In genomic region chr5:113504654-113505053, GRCm38 (mm10) we compare ENCODE assay signal across 11 mouse cellular contexts. TPM values are rescaled to one million over a fixed set of nuclear protein-coding genes. Genes with fewer than 3 reads are reported as not detected.
DNase-seq lines count a peak whose midpoint lies in the region; ATAC-seq lines count a peak whose summit lies in the region.
"Had no signal": no experiment of that assay in that cellular context is flagged by ENCODE, and none has a peak within 500 bp of the region (broad histone marks: within the 10 kb centered on the region; RNA-seq: fewer than 3 reads in every experiment).

No protein-coding gene starts in this region.

- no peaks in the 10 kb centered on the region for H3K36me3 ChIP-seq in heart, embryonic 10.5 days
- no peaks in the 10 kb centered on the region for H3K36me3 ChIP-seq in heart, embryonic 11.5 days (ENCODE audit: control insufficient read depth, insufficient read depth, low read length)
- H3K36me3 ChIP-seq in embryonic facial prominence, embryonic 12.5 days: no peaks in the 10 kb centered on the region
- no peaks in the 10 kb centered on the region for H3K36me3 ChIP-seq in hindbrain, embryonic 14.5 days (replicated peaks; ENCODE audit: control insufficient read depth, insufficient read depth)
- no peaks in the 10 kb centered on the region for H3K36me3 ChIP-seq in neural tube, embryonic 14.5 days (ENCODE audit: control insufficient read depth, insufficient read depth, low read length)
- H3K36me3 ChIP-seq: heart, embryonic 15.5 days; liver, embryonic 12.5 days had no signal

- peak overlapping the region; percentile 37 for H3K27ac ChIP-seq in heart, embryonic 10.5 days
- no peak overlapping the region for H3K27ac ChIP-seq in heart, embryonic 11.5 days (ENCODE audit: low read depth, low read length)
- peak overlapping the region; percentile 64 for H3K27ac ChIP-seq in embryonic facial prominence, embryonic 12.5 days
- peak overlapping the region; percentile 62 for H3K27ac ChIP-seq in hindbrain, embryonic 14.5 days
- H3K27ac ChIP-seq in neural tube, embryonic 14.5 days (ENCODE audit: low read depth, low read length): peak overlapping the region; percentile 67; the same call in 1 of the 2 replicates
- H3K27ac ChIP-seq: heart, embryonic 15.5 days; kidney, postnatal 0 days; liver, embryonic 12.5 days had no signal

- peaks cover 58% of the 10 kb centered on the region for H3K4me1 ChIP-seq in heart, embryonic 10.5 days
- peaks cover 21% of the 10 kb centered on the region; the same call in 1 of the 2 replicates for H3K4me1 ChIP-seq in heart, embryonic 11.5 days (ENCODE audit: control insufficient read depth, insufficient read depth, low read length)
- peaks cover 28% of the 10 kb centered on the region for H3K4me1 ChIP-seq in embryonic facial prominence, embryonic 12.5 days
- H3K4me1 ChIP-seq in hindbrain, embryonic 14.5 days (replicated peaks; ENCODE audit: control insufficient read depth, insufficient read depth, low read length): peaks cover 25% of the 10 kb centered on the region
- peaks cover 13% of the 10 kb centered on the region; the same call in 1 of the 2 replicates for H3K4me1 ChIP-seq in neural tube, embryonic 14.5 days (ENCODE audit: control insufficient read depth, insufficient read depth, low read length)
- H3K4me1 ChIP-seq: liver, embryonic 12.5 days had no signal

- H3K4me2 ChIP-seq in heart, embryonic 11.5 days: no peak overlapping the region
- H3K4me2 ChIP-seq in embryonic facial prominence, embryonic 12.5 days (replicated peaks): no peak overlapping the region
- no peak overlapping the region for H3K4me2 ChIP-seq in hindbrain, embryonic 14.5 days (replicated peaks)
- H3K4me2 ChIP-seq in neural tube, embryonic 14.5 days (ENCODE audit: low read depth, low read length): no peak overlapping the region
- H3K4me2 ChIP-seq: heart, embryonic 15.5 days; liver, embryonic 12.5 days had no signal

- peaks cover 6% of the 10 kb centered on the region; the same call in 1 of the 2 replicates for H3K27me3 ChIP-seq in heart, embryonic 10.5 days (ENCODE audit: insufficient read depth, poor library complexity, severe bottlenecking)
- no peaks in the 10 kb centered on the region; the same call in 1 of the 2 replicates for H3K27me3 ChIP-seq in heart, embryonic 11.5 days (ENCODE audit: control insufficient read depth, insufficient read depth, low read length)
- H3K27me3 ChIP-seq in embryonic facial prominence, embryonic 12.5 days: peaks cover 4% of the 10 kb centered on the region; the same call in 1 of the 2 replicates
- no peaks in the 10 kb centered on the region for H3K27me3 ChIP-seq in hindbrain, embryonic 14.5 days (ENCODE audit: control insufficient read depth, insufficient read depth, low read length)
- H3K27me3 ChIP-seq in neural tube, embryonic 14.5 days (ENCODE audit: control insufficient read depth, insufficient read depth, low read length): no peaks in the 10 kb centered on the region
- H3K27me3 ChIP-seq: heart, embryonic 15.5 days had no signal

- ATAC-seq in heart, embryonic 11.5 days (replicated peaks; ENCODE audit: insufficient number of reproducible peaks, low FRiP score, low TSS enrichment): no peak
- peak; percentile 53; the same call in 1 of the 2 replicates for ATAC-seq in embryonic facial prominence, embryonic 12.5 days (ENCODE audit: insufficient number of reproducible peaks, insufficient read depth, low FRiP score, low TSS enrichment)
- ATAC-seq in hindbrain, embryonic 14.5 days (ENCODE audit: low FRiP score): no peak
- no peak for ATAC-seq in neural tube, embryonic 14.5 days (ENCODE audit: low read depth)
- no peak for ATAC-seq in frontal cortex, adult (ENCODE audit: low TSS enrichment)
- ATAC-seq: liver, embryonic 12.5 days had no signal

- H3K4me3 ChIP-seq in heart, embryonic 10.5 days: no peak overlapping the region
- no peak overlapping the region for H3K4me3 ChIP-seq in heart, embryonic 11.5 days (ENCODE audit: low read depth, low read length)
- H3K4me3 ChIP-seq in embryonic facial prominence, embryonic 12.5 days: no peak overlapping the region
- no peak overlapping the region for H3K4me3 ChIP-seq in hindbrain, embryonic 14.5 days (replicated peaks; ENCODE audit: low read length)
- no peak overlapping the region for H3K4me3 ChIP-seq in neural tube, embryonic 14.5 days (ENCODE audit: low read depth, low read length)
- H3K4me3 ChIP-seq: heart, embryonic 15.5 days; liver, embryonic 12.5 days had no signal

- WGBS in heart, embryonic 10.5 days: 28% methylated on average over 4 of the region's 4 CpGs
- 24% methylated on average over 4 of the region's 4 CpGs for WGBS in heart, embryonic 11.5 days (ENCODE audit: insufficient replicate concordance)
- WGBS in embryonic facial prominence, embryonic 12.5 days: 5% methylated on average over 4 of the region's 4 CpGs
- 21% methylated on average over 4 of the region's 4 CpGs for WGBS in hindbrain, embryonic 14.5 days
- WGBS in neural tube, embryonic 14.5 days: 17% methylated on average over 4 of the region's 4 CpGs

- no peak overlapping the region for H3K9ac ChIP-seq in heart, embryonic 11.5 days (ENCODE audit: low read depth, low read length)
- H3K9ac ChIP-seq in embryonic facial prominence, embryonic 12.5 days: no peak overlapping the region
- H3K9ac ChIP-seq in hindbrain, embryonic 14.5 days: 0 out of 2 replicates have a peak overlapping the region, but pooled peaks have one; percentile 4
- no peak overlapping the region for H3K9ac ChIP-seq in neural tube, embryonic 14.5 days (replicated peaks; ENCODE audit: low read depth, low read length)
- H3K9ac ChIP-seq: heart, embryonic 15.5 days; liver, embryonic 12.5 days had no signal

- no peaks in the 10 kb centered on the region for H3K9me3 ChIP-seq in heart, embryonic 10.5 days
- no peaks in the 10 kb centered on the region for H3K9me3 ChIP-seq in heart, embryonic 11.5 days (replicated peaks; ENCODE audit: control insufficient read depth, low read length)
- H3K9me3 ChIP-seq in embryonic facial prominence, embryonic 12.5 days: no peaks in the 10 kb centered on the region
- no peaks in the 10 kb centered on the region for H3K9me3 ChIP-seq in hindbrain, embryonic 14.5 days (ENCODE audit: control insufficient read depth, low read length)
- no peaks in the 10 kb centered on the region for H3K9me3 ChIP-seq in neural tube, embryonic 14.5 days (ENCODE audit: control insufficient read depth, low read length)
- H3K9me3 ChIP-seq: heart, embryonic 15.5 days; liver, embryonic 12.5 days had no signal

- no peak for DNase-seq in heart, embryonic 10.5 days (ENCODE audit: low spot score)
- no peak for DNase-seq in hindbrain, embryonic 14.5 days (ENCODE audit: low spot score)
- DNase-seq in spleen, postnatal 14 days (ENCODE audit: low spot score in 2 of 2): no peak
- no peak for DNase-seq in kidney, postnatal 4 days

RNA-seq across cellular contexts. Expression of gene Wscd2, which starts 14.5 kb away (rescaled TPM):
- polyA plus RNA-seq in heart, embryonic 10.5 days (2016; fragmentation: Nextera tagmentation; extraction: Ambion mirVana): 2.5 and 4.3 TPM in 2 replicates
- 2.4 and 3.4 TPM in 2 replicates for polyA plus RNA-seq in heart, embryonic 11.5 days (2014; fragmentation: Nextera tagmentation; extraction: Ambion mirVana)
- 7.1 and 8.3 TPM in 2 replicates for polyA plus RNA-seq in embryonic facial prominence, embryonic 12.5 days (2016; fragmentation: Nextera tagmentation; extraction: Ambion mirVana)
- 13.6 and 13.7 TPM in 2 replicates for polyA plus RNA-seq in hindbrain, embryonic 14.5 days (2014; fragmentation: Nextera tagmentation; extraction: Ambion mirVana)
- 19.9 and 20.3 TPM in 2 replicates for polyA plus RNA-seq in neural tube, embryonic 14.5 days (2014; fragmentation: Nextera tagmentation; extraction: Ambion mirVana)
